Mouse (Mus musculus) cerebellum, postnatal 14 days (tissue): ENCODE measurements at regions not wholly inside any gene's neighbourhood (a gene's known extent, or its start where the extent isn't known, plus 50 kb on each side); places are given as distances from the start of the nearest gene placed in this dataset.

ENCODE experiments used
- DNase-seq, 2 experiments: peaks; one replicate each; pipeline ENCODE4 v3.0.0; 2021; ENCODE audit warnings: mixed read lengths in 2 of 2

GRCm38 (mm10) chr6:94807216-94807615, 107.3 kb upstream of the Lrig1 start:
- DNase-seq: no peak

- DNase-seq: no peak
These were observed 106.7 kb upstream of the Lrig1 start for GRCm38 (mm10) chr6:94806481-94807160.

- no peak for DNase-seq
These were observed 105.7 kb upstream of the Lrig1 start for GRCm38 (mm10) chr6:94805685-94806084.

GRCm38 (mm10) chr6:94804284-94804815, 104.4 kb upstream of the Lrig1 start:
- no peak for DNase-seq

- DNase-seq: no peak
These were observed 101.1 kb upstream of the Lrig1 start for GRCm38 (mm10) chr6:94801039-94801438.

- DNase-seq: no peak
These were observed 98.7 kb upstream of the Lrig1 start for GRCm38 (mm10) chr6:94798545-94799211.

GRCm38 (mm10) chr6:94795442-94795841, 95.5 kb upstream of the Lrig1 start:
- no peak for DNase-seq

- no peak for DNase-seq
These were observed 93.6 kb upstream of the Lrig1 start for GRCm38 (mm10) chr6:94793555-94793954.

- DNase-seq: no peak
These were observed 92.4 kb upstream of the Lrig1 start for GRCm38 (mm10) chr6:94792312-94792711.

- peak; percentile 70 to 81 for DNase-seq
These were observed 89.4 kb upstream of the Lrig1 start for GRCm38 (mm10) chr6:94789308-94789763.

- DNase-seq: no peak
These were observed 83.5 kb upstream of the Lrig1 start for GRCm38 (mm10) chr6:94783471-94783870.

- no peak for DNase-seq
These were observed 80.7 kb upstream of the Lrig1 start for GRCm38 (mm10) chr6:94780621-94781020.

GRCm38 (mm10) chr6:94779854-94780253, 79.9 kb upstream of the Lrig1 start:
- DNase-seq: peak; percentile 14 to 20

- DNase-seq: no peak
These were observed 79.3 kb upstream of the Lrig1 start for GRCm38 (mm10) chr6:94779213-94779612.

GRCm38 (mm10) chr6:94778797-94779196, 78.8 kb upstream of the Lrig1 start:
- no peak for DNase-seq

GRCm38 (mm10) chr6:94776585-94776984, 76.6 kb upstream of the Lrig1 start:
- DNase-seq: no peak

- no peak for DNase-seq
These were observed 74.9 kb upstream of the Lrig1 start for GRCm38 (mm10) chr6:94774871-94775270.

GRCm38 (mm10) chr6:94773604-94774486, 73.9 kb upstream of the Lrig1 start:
- DNase-seq: no peak

GRCm38 (mm10) chr6:94772868-94773603, 73.1 kb upstream of the Lrig1 start:
- no peak for DNase-seq

- no peak for DNase-seq
These were observed 72.4 kb upstream of the Lrig1 start for GRCm38 (mm10) chr6:94772391-94772790.

- DNase-seq: no peak
These were observed 68.3 kb upstream of the Lrig1 start for GRCm38 (mm10) chr6:94768230-94768629.

GRCm38 (mm10) chr6:94765724-94766123, 65.8 kb upstream of the Lrig1 start:
- no peak for DNase-seq
